Mouse (Mus musculus) frontal cortex, adult 2 months (tissue): ENCODE measurements around the gene Scyl2. TPM values are rescaled to one million over a fixed set of nuclear protein-coding genes. Genes with fewer than 3 reads are reported as not detected.
A peak's percentile ranks its signal among the peaks of the same experiment; 100 is the strongest.

Experiments used
- DNase-seq, 2 experiments: peaks; one replicate each; pipeline ENCODE4 v3.0.0; 2022; ENCODE audit warnings: low spot score in 1 of 2; ENCODE audit errors: extremely low spot score in 1 of 2
- polyA plus RNA-seq: library from polyadenylated mRNA; depleted of rRNA; stranded (reverse); fragments of >200 nt; gene quantifications from 2 replicates; pipeline ENCODE4 v1.2.3, GENCODE M21; 2012; rRNA removed

Gene Scyl2
- polyA plus RNA-seq, 1 experiment, result 28.9 TPM

GRCm38 (mm10) chr10:89621129-89621528, 65.0 kb downstream of the Scyl2 start, which contains the start of gene Slc17a8:
Slc17a8 (minus strand) TSS chr10:89621253.
- no peak for DNase-seq

DNA sequence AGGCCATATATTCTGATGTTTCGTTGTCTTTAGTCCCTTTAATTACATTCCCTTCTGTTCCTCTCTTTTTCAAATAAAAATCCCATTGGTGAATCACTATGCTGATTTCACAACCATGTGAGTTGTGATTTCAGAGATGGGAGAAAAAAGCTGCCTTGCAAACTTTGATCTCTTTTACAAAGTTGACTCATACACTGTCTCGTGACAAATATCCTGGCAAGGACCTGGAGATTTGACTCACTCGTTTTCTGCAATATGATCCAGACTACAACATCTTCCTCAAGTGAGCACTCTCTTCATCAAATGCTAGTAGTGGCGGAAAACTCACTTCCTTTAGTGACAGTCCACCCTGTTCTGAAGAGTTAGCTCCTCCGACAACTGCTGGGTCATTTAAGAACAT, 86.8 kb downstream of the Scyl2 start:
- peak in 1 of 2 experiments; percentile 17 for DNase-seq

- DNase-seq, result no peak
Observed at GRCm38 (mm10) chr10:89597275-89597674, 88.8 kb downstream of the Scyl2 start.

- DNase-seq, result no peak
Observed at GRCm38 (mm10) chr10:89595935-89596334, 90.2 kb downstream of the Scyl2 start.

- no peak for DNase-seq
Observed at GRCm38 (mm10) chr10:89595514-89595913, 90.6 kb downstream of the Scyl2 start.

GRCm38 (mm10) chr10:89594309-89594708, 91.8 kb downstream of the Scyl2 start:
- no peak for DNase-seq

- DNase-seq, result no peak
Observed at GRCm38 (mm10) chr10:89592797-89593196, 93.3 kb downstream of the Scyl2 start.

DNA sequence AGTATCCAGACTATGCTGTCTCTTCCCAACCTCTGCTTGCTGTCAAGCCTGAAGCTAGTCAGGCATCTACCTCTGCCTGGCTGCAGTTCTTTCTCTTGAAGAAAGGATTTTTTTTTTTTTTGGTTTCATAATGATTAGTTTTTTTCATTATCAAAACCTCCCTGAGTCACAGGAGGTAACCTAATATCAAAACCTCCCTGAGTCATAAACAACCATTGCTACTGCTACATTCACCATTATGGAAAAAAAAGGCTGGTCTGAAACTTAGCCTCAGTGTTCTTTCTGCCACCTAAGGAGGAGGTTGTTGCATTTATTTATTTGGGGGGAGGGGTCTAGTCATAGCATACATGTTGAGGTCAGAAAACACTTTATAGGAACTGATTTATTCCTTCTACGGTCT, 96.2 kb downstream of the Scyl2 start:
- no peak for DNase-seq

Other genes starting within 250 kb of the Scyl2 start
- 1.4 and 1.7 TPM in 2 replicates for gene Gas2l3, start 242.3 kb downstream of the Scyl2 start, polyA plus RNA-seq
- 0.13 and 0.24 TPM in 2 replicates for gene Nr1h4, start 152.7 kb downstream of the Scyl2 start, polyA plus RNA-seq
- gene Slc17a8, start 65.0 kb downstream of the Scyl2 start, polyA plus RNA-seq, result 0.57 and 0.60 TPM in 2 replicates
- gene Actr6, start 46.0 kb upstream of the Scyl2 start, polyA plus RNA-seq, result 18.3 and 19.1 TPM in 2 replicates
- 46.4 and 49.1 TPM in 2 replicates for gene Uhrf1bp1l, start 58.7 kb upstream of the Scyl2 start, polyA plus RNA-seq
- 203 and 207 TPM in 2 replicates for gene Anks1b, start 187.2 kb upstream of the Scyl2 start, polyA plus RNA-seq